Mouse (Mus musculus) lung, postnatal 0 days (tissue): ENCODE measurements around the gene Scel. TPM values are rescaled to one million over a fixed set of nuclear protein-coding genes. Genes with fewer than 3 reads are reported as not detected.

ENCODE experiments used
- ATAC-seq: fragments of 200-750 bp; cut with Nextera tagmentation; 2 replicates; pipeline ENCODE4 v1.8.0; 2017; ENCODE audit warnings: moderate library complexity
- DNase-seq: peaks from one replicate; pipeline ENCODE4 v3.0.0-alpha.2; 2016; ENCODE audit warnings: low spot score
- H3K27ac ChIP-seq: fragments of 300-500 bp; sonication (generic); 2 replicates; pipeline ENCODE4 v1.5.1; 2014; ENCODE audit warnings: antibody characterized with exemption, mild to moderate bottlenecking, low read length, mixed read lengths
- H3K27me3 ChIP-seq: fragments of 300-500 bp; sonication (generic); replicated peaks from 2 replicates; pipeline ENCODE4 v1.6.1; 2014; ENCODE audit warnings: low read length, mixed read lengths; ENCODE audit not compliant: insufficient read depth
- H3K36me3 ChIP-seq: fragments of 300-500 bp; sonication (generic); 2 replicates; pipeline ENCODE4 v1.6.1; 2014; ENCODE audit warnings: low read length, mixed read lengths; ENCODE audit not compliant: insufficient read depth
- H3K4me1 ChIP-seq: fragments of 300-500 bp; sonication (generic); 2 replicates; pipeline ENCODE4 v1.6.1; 2014; ENCODE audit warnings: antibody characterized with exemption, low read depth, low read length, mixed read lengths; ENCODE audit not compliant: insufficient read depth
- H3K4me2 ChIP-seq: fragments of 300-500 bp; sonication (generic); replicated peaks from 2 replicates; pipeline ENCODE4 v1.6.1; 2014; ENCODE audit warnings: low read depth, mild to moderate bottlenecking, low read length, moderate library complexity, mixed read lengths
- H3K4me3 ChIP-seq: fragments of 300-500 bp; sonication (generic); 2 replicates; pipeline ENCODE4 v1.5.1; 2014; ENCODE audit warnings: low read depth, low read length
- H3K9ac ChIP-seq: fragments of 300-500 bp; sonication (generic); replicated peaks from 2 replicates; pipeline ENCODE4 v1.6.1; 2014; ENCODE audit warnings: low read depth, mild to moderate bottlenecking
- H3K9me3 ChIP-seq: fragments of 300-500 bp; sonication (generic); 2 replicates; pipeline ENCODE4 v1.6.1; 2016; ENCODE audit warnings: low read length, mixed read lengths
- CTCF ChIP-seq: IDR thresholded peaks from 2 replicates; pipeline ENCODE4 v1.5.1; 2016; ENCODE audit warnings: antibody characterized with exemption, mild to moderate bottlenecking
- EP300 ChIP-seq: IDR thresholded peaks from 2 replicates; pipeline ENCODE4 v1.6.1; 2016; ENCODE audit warnings: antibody characterized with exemption, mild to moderate bottlenecking, control low read depth
- WGBS: fragments of 180-500 bp; shearing (Covaris S2); extraction: QIAGEN DNeasy Blood & Tissue Kit; methylation state at CpG from one replicate; pipeline ENCODE4 v1.1.7; 2014; 5-methylcytosine and 5-hydroxymethylcytosine counted together
- polyA plus RNA-seq: library from polyadenylated mRNA; unstranded; fragments of >200 nt; fragmentation: Nextera tagmentation; extraction: Ambion mirVana; gene quantifications from 2 replicates; pipeline ENCODE4 v1.2.1, GENCODE M21; 2015

The Scel gene
- polyA plus RNA-seq, 1 experiment from 2014 or later, result 9.5 TPM

GRCm38 (mm10) chr14:103613573-103614271, 100.6 kb downstream of the Scel start:
- Histone ChIP-seq H3K9ac (no peak overlapping the region), H3K4me1 (no peaks in the 10 kb centered on the region), H3K36me3 (no peaks in the 10 kb centered on the region), H3K4me2 (no peak overlapping the region), H3K27ac (no peak overlapping the region), H3K4me3 (no peak overlapping the region), H3K9me3 (no peaks in the 10 kb centered on the region), H3K27me3 (no peaks in the 10 kb centered on the region)
- DNase-seq (no peak), ATAC-seq (no peak)
- 75% methylated on average over 6 of the region's 6 CpGs for WGBS
- TF ChIP-seq EP300 (no peak), CTCF (no peak)

GRCm38 (mm10) chr14:103614272-103614587, 101.1 kb downstream of the Scel start:
- DNase-seq (no peak), ATAC-seq (no peak)
- Histone ChIP-seq H3K9ac (no peak overlapping the region), H3K36me3 (no peaks in the 10 kb centered on the region), H3K4me1 (no peaks in the 10 kb centered on the region), H3K9me3 (no peaks in the 10 kb centered on the region), H3K4me3 (no peak overlapping the region), H3K27ac (no peak overlapping the region), H3K4me2 (no peak overlapping the region), H3K27me3 (no peaks in the 10 kb centered on the region)
- WGBS, result 92% methylated on average over 4 of the region's 4 CpGs
- no peak for TF ChIP-seq CTCF
- no peak for TF ChIP-seq EP300

GRCm38 (mm10) chr14:103619756-103620155, 106.6 kb downstream of the Scel start:
- no peak overlapping the region for H3K4me2 ChIP-seq
- 87% methylated on average over 4 of the region's 4 CpGs for WGBS
- no peak for DNase-seq
- H3K27ac ChIP-seq, result no peak overlapping the region
- TF ChIP-seq EP300 (no peak), CTCF (no peak)
- H3K4me3 ChIP-seq, result no peak overlapping the region
- H3K36me3 ChIP-seq, result no peaks in the 10 kb centered on the region
- H3K27me3 ChIP-seq, result no peaks in the 10 kb centered on the region
- no peaks in the 10 kb centered on the region for H3K9me3 ChIP-seq
- no peak for ATAC-seq
- H3K9ac ChIP-seq, result no peak overlapping the region
- no peaks in the 10 kb centered on the region for H3K4me1 ChIP-seq

- no peak for TF ChIP-seq EP300
- no peak for TF ChIP-seq CTCF
- Histone ChIP-seq H3K4me2 (no peak overlapping the region), H3K4me1 (no peaks in the 10 kb centered on the region), H3K9me3 (no peaks in the 10 kb centered on the region), H3K4me3 (no peak overlapping the region), H3K27me3 (no peaks in the 10 kb centered on the region), H3K27ac (no peak overlapping the region), H3K36me3 (no peaks in the 10 kb centered on the region), H3K9ac (no peak overlapping the region)
- WGBS, result 92% methylated on average over 2 of the region's 2 CpGs
- ATAC-seq, result no peak
- DNase-seq, result no peak
Observed at GRCm38 (mm10) chr14:103621207-103621606, 108.1 kb downstream of the Scel start.

GRCm38 (mm10) chr14:103626100-103626499, 113.0 kb downstream of the Scel start:
- TF ChIP-seq CTCF (no peak), EP300 (no peak)
- Histone ChIP-seq H3K4me2 (no peak overlapping the region), H3K36me3 (no peaks in the 10 kb centered on the region), H3K27ac (no peak overlapping the region), H3K9ac (no peak overlapping the region), H3K27me3 (no peaks in the 10 kb centered on the region), H3K9me3 (no peaks in the 10 kb centered on the region), H3K4me1 (no peaks in the 10 kb centered on the region), H3K4me3 (no peak overlapping the region)
- DNase-seq, result peak; percentile 37
- ATAC-seq, result peak; percentile 65
- WGBS, result 60% methylated on average over 6 of the region's 6 CpGs

GRCm38 (mm10) chr14:103629639-103630364, 116.7 kb downstream of the Scel start:
- no peak for ATAC-seq
- WGBS, result 48% methylated on average over 7 of the region's 7 CpGs
- no peak for TF ChIP-seq CTCF
- no peak for TF ChIP-seq EP300
- Histone ChIP-seq H3K36me3 (no peaks in the 10 kb centered on the region), H3K27me3 (no peaks in the 10 kb centered on the region), H3K27ac (no peak overlapping the region), H3K4me2 (no peak overlapping the region), H3K4me1 (no peaks in the 10 kb centered on the region), H3K9me3 (no peaks in the 10 kb centered on the region), H3K4me3 (no peak overlapping the region), H3K9ac (no peak overlapping the region)
- no peak for DNase-seq
